Mouse (Mus musculus): Measurements from ENCODE around the gene Tnfrsf25.

- TF ChIP-seq TCF12 (IDR thresholded peaks at IDR 0.05; ENCODE audit: insufficient read depth, poor library complexity, severe bottlenecking) (no peak), POLR2A (IDR thresholded peaks at IDR 0.05; ENCODE audit: insufficient read length, low read depth) (no peak), MAX (IDR thresholded peaks at IDR 0.05; ENCODE audit: low read depth) (no peak)
These were observed 1.8 kb downstream of the Tnfrsf25 start for GRCm38 (mm10) chr4:152117538-152117937.

All from myocyte (in vitro differentiated cells).